Mouse (Mus musculus) CH12.LX (cell line): ENCODE data around the gene Apobr.

Experiments
- CTCF ChIP-seq, 2 experiments: IDR thresholded peaks in 1 of 2; conservative IDR thresholded peaks in 1 of 2; 2 replicates each; pipeline ENCODE4 v1.5.1; 2011 to 2012; ENCODE audit warnings: low read depth in 2 of 2, low read length in 2 of 2, improper control_type of control experiment in 1 of 2, inconsistent platforms in 1 of 2, mild to moderate bottlenecking in 1 of 2, moderate library complexity in 1 of 2
- E2F4 ChIP-seq: IDR thresholded peaks from 2 replicates; pipeline ENCODE4 v1.6.1; 2011; ENCODE audit warnings: low read depth, low read length, improper control_type of control experiment; ENCODE audit not compliant: insufficient replicate concordance
- ELF1 ChIP-seq: IDR thresholded peaks from 2 replicates; pipeline ENCODE4 v1.6.1; 2014; ENCODE audit warnings: low read depth, mild to moderate bottlenecking, inconsistent platforms, low read length, improper control_type of control experiment
- EP300 ChIP-seq: IDR thresholded peaks from 2 replicates; pipeline ENCODE4 v1.6.1; 2011; ENCODE audit warnings: low read length, improper control_type of control experiment
- MAFK ChIP-seq: IDR thresholded peaks from 2 replicates; pipeline ENCODE4 v1.6.1; 2011; ENCODE audit warnings: low read length, improper control_type of control experiment; ENCODE audit not compliant: insufficient replicate concordance
- MAX ChIP-seq: IDR thresholded peaks from 2 replicates; pipeline ENCODE4 v1.6.1; 2011; ENCODE audit warnings: low read length, improper control_type of control experiment
- MYC ChIP-seq: IDR thresholded peaks from 2 replicates; pipeline ENCODE4 v1.6.1; 2011; ENCODE audit warnings: low read depth, mild to moderate bottlenecking, improper control_type of control experiment, low read length
- POLR2A ChIP-seq: IDR thresholded peaks from 2 replicates; pipeline ENCODE4 v1.6.1; 2011; ENCODE audit warnings: low read depth, mild to moderate bottlenecking, improper control_type of control experiment, low read length
- RAD21 ChIP-seq: IDR thresholded peaks from 2 replicates; pipeline ENCODE4 v1.6.1; 2011; ENCODE audit warnings: low read depth, mild to moderate bottlenecking, low read length, improper control_type of control experiment, moderate library complexity
- SIN3A ChIP-seq: IDR thresholded peaks from 2 replicates; pipeline ENCODE4 v1.6.1; 2012; ENCODE audit warnings: low read length, improper control_type of control experiment, inconsistent platforms
- SMC3 ChIP-seq: IDR thresholded peaks from 2 replicates; pipeline ENCODE4 v1.6.1; 2011; ENCODE audit warnings: low read depth, low read length, improper control_type of control experiment
- USF1 ChIP-seq: IDR thresholded peaks from 2 replicates; pipeline ENCODE4 v1.6.1; 2014; ENCODE audit warnings: low read depth, mild to moderate bottlenecking, inconsistent platforms, low read length, improper control_type of control experiment
- ZC3H11A ChIP-seq: IDR thresholded peaks from 2 replicates; pipeline ENCODE4 v1.6.1; 2012; ENCODE audit warnings: low read depth, mild to moderate bottlenecking, inconsistent platforms, low read length, improper control_type of control experiment
- ZMIZ1 ChIP-seq: IDR thresholded peaks from 2 replicates; pipeline ENCODE4 v1.6.1; 2012; ENCODE audit warnings: low read depth, mild to moderate bottlenecking, inconsistent platforms, low read length, improper control_type of control experiment

DNA sequence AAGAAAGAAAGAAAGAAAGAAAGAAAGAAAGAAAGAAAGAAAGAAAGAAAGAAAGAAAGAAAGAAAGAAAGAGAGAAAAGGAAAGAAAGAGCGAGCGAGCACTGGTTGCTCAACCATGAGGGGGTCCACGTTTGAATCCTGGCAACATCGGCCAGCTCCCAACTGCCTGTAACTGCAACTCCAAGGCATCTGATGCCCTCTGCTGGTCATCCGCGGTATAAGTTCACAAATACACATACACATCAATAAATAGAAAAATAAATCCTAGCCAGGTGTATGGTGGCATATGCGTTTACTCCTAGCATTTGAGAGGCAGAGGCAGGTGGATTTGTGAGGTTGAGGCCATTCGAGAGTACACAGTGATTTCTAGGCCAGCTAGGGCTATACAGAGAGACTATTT lies 7.8 kb upstream of the Apobr start:
- TF ChIP-seq ZMIZ1, result no peak
- TF ChIP-seq CTCF (conservative IDR thresholded peaks at IDR 0.05 in 1 of 2, IDR thresholded peaks at IDR 0.05 in 1 of 2; ENCODE audit: low read depth in 2 of 2, low read length in 2 of 2), result peak; percentile 50 to 71
- peak; percentile 54 for TF ChIP-seq SMC3
- no peak for TF ChIP-seq MAX
- no peak for TF ChIP-seq POLR2A
- TF ChIP-seq SIN3A, result no peak
- no peak for TF ChIP-seq MAFK
- no peak for TF ChIP-seq ELF1
- no peak for TF ChIP-seq E2F4
- TF ChIP-seq MYC, result no peak
- TF ChIP-seq EP300, result no peak
- TF ChIP-seq ZC3H11A, result no peak
- no peak for TF ChIP-seq USF1
- TF ChIP-seq RAD21, result peak; percentile 58
